ENCODE assay signal across 18 mouse cellular contexts in genomic region chr9:27204201-27204600, GRCm38 (mm10). TPM values are rescaled to one million over a fixed set of nuclear protein-coding genes. Genes with fewer than 3 reads are reported as not detected.
DNase-seq lines count a peak whose midpoint lies in the region; ATAC-seq lines count a peak whose summit lies in the region.
"Had no signal": no experiment of that assay in that cellular context is flagged by ENCODE, and none has a peak within 500 bp of the region (broad histone marks: within the 10 kb centered on the region; RNA-seq: fewer than 3 reads in every experiment).

No protein-coding gene starts in this region.

- no peak overlapping the region for H3K9ac ChIP-seq in neural tube, embryonic 12.5 days
- H3K9ac ChIP-seq in midbrain, embryonic 13.5 days (replicated peaks) = no peak overlapping the region
- no peak overlapping the region for H3K9ac ChIP-seq in intestine, embryonic 15.5 days
- H3K9ac ChIP-seq: embryonic facial prominence, embryonic 12.5 days; lung, embryonic 14.5 days; stomach, embryonic 15.5 days had no signal

- no peak overlapping the region for H3K4me2 ChIP-seq in neural tube, embryonic 12.5 days (replicated peaks)
- no peak overlapping the region for H3K4me2 ChIP-seq in midbrain, embryonic 13.5 days (replicated peaks)
- no peak overlapping the region for H3K4me2 ChIP-seq in intestine, embryonic 15.5 days (replicated peaks)
- H3K4me2 ChIP-seq: embryonic facial prominence, embryonic 12.5 days; liver, embryonic 11.5 days; lung, embryonic 14.5 days; stomach, embryonic 15.5 days had no signal

- no peaks in the 10 kb centered on the region for H3K36me3 ChIP-seq in neural tube, embryonic 12.5 days
- no peaks in the 10 kb centered on the region for H3K36me3 ChIP-seq in midbrain, embryonic 13.5 days
- H3K36me3 ChIP-seq in intestine, embryonic 15.5 days = no peaks in the 10 kb centered on the region
- H3K36me3 ChIP-seq: embryonic facial prominence, embryonic 12.5 days; stomach, embryonic 15.5 days had no signal

- peak overlapping the region; percentile 20; the same call in 1 of the 2 replicates for H3K27ac ChIP-seq in neural tube, embryonic 12.5 days
- H3K27ac ChIP-seq in midbrain, embryonic 13.5 days = peak overlapping the region; percentile 86
- no peak overlapping the region for H3K27ac ChIP-seq in intestine, embryonic 15.5 days
- H3K27ac ChIP-seq: embryonic facial prominence, embryonic 12.5 days; gastrocnemius, adult 2 months; heart, adult 2 months; layer of hippocampus, adult 2 months; macrophage; stomach, embryonic 15.5 days had no signal

- peaks cover 30% of the 10 kb centered on the region for H3K27me3 ChIP-seq in neural tube, embryonic 12.5 days (replicated peaks)
- H3K27me3 ChIP-seq in midbrain, embryonic 13.5 days = peaks cover 7% of the 10 kb centered on the region; the same call in 1 of the 2 replicates
- H3K27me3 ChIP-seq in intestine, embryonic 15.5 days (replicated peaks) = no peaks in the 10 kb centered on the region
- H3K27me3 ChIP-seq: CH12.LX; embryonic facial prominence, embryonic 12.5 days; stomach, embryonic 15.5 days had no signal

- H3K4me1 ChIP-seq in neural tube, embryonic 12.5 days = peaks cover 27% of the 10 kb centered on the region
- peaks cover 30% of the 10 kb centered on the region for H3K4me1 ChIP-seq in midbrain, embryonic 13.5 days (replicated peaks)
- H3K4me1 ChIP-seq in intestine, embryonic 15.5 days (replicated peaks) = no peaks in the 10 kb centered on the region; the same call in 1 of the 2 replicates

- DNase-seq in cerebellum, postnatal 14 days = peak; percentile 39 to 52
- DNase-seq in cerebellum, adult 11 months = no peak
- DNase-seq in neural tube, embryonic 10.5 days (ENCODE audit: extremely low spot score, low spot score) = no peak
- DNase-seq in right cerebral cortex, postnatal 36 days (ENCODE audit: low spot score in 2 of 2) = no peak
- no peak for DNase-seq in kidney, postnatal 25 days
- DNase-seq: gastrocnemius, adult 2 months; heart, adult 2 months; lung, embryonic 14.5 days; spleen, adult 18-20 months had no signal

- no peak overlapping the region for H3K4me3 ChIP-seq in neural tube, embryonic 12.5 days
- H3K4me3 ChIP-seq in midbrain, embryonic 13.5 days (replicated peaks) = no peak overlapping the region
- H3K4me3 ChIP-seq in intestine, embryonic 15.5 days (replicated peaks) = no peak overlapping the region
- H3K4me3 ChIP-seq: embryonic facial prominence, embryonic 12.5 days; gastrocnemius, adult 2 months; heart, adult 2 months; layer of hippocampus, adult 2 months; stomach, embryonic 15.5 days had no signal

- 73% methylated on average over 6 of the region's 6 CpGs for WGBS in neural tube, embryonic 12.5 days
- 81% methylated on average over 6 of the region's 6 CpGs for WGBS in midbrain, embryonic 13.5 days
- 86% methylated on average over 6 of the region's 6 CpGs for WGBS in intestine, embryonic 15.5 days

- peak; percentile 14; the same call in 1 of the 2 replicates for ATAC-seq in neural tube, embryonic 12.5 days (ENCODE audit: low FRiP score, low read depth)
- ATAC-seq in midbrain, embryonic 13.5 days = no peak; the same call in 1 of the 2 replicates
- no peak for ATAC-seq in intestine, embryonic 15.5 days

- no peaks in the 10 kb centered on the region for H3K9me3 ChIP-seq in neural tube, embryonic 12.5 days
- 0 out of 2 replicates have a peak, but pooled peaks cover 3% of the 10 kb centered on the region for H3K9me3 ChIP-seq in midbrain, embryonic 13.5 days
- no peaks in the 10 kb centered on the region for H3K9me3 ChIP-seq in intestine, embryonic 15.5 days
- H3K9me3 ChIP-seq: embryonic facial prominence, embryonic 12.5 days; stomach, embryonic 15.5 days had no signal

RNA-seq across cellular contexts. Expression of gene Jam3, which starts 49.0 kb away (rescaled TPM):
- 114 and 128 TPM in 2 replicates for polyA plus RNA-seq in neural tube, embryonic 12.5 days (2016; fragmentation: Nextera tagmentation; extraction: Ambion mirVana)
- 99.8 and 103 TPM in 2 replicates for polyA plus RNA-seq in midbrain, embryonic 13.5 days (2015; fragmentation: Nextera tagmentation; extraction: Ambion mirVana)
- 42.7 and 55.1 TPM in 2 replicates for polyA plus RNA-seq in intestine, embryonic 15.5 days (2015; fragmentation: Nextera tagmentation; extraction: Ambion mirVana)
- polyA plus RNA-seq: macrophage had no signal

Comparison
In these comparisons a context has a peak if more than half of its experiments do, and no peak if none do; other contexts are left out.
1. DNase-seq: peak in cerebellum, postnatal 14 days (2 of 2); none in cerebellum, adult 11 months (single experiment), neural tube, embryonic 10.5 days (single experiment), right cerebral cortex, postnatal 36 days (0 of 2) and kidney, postnatal 25 days (0 of 2).